Mouse (Mus musculus) gastrocnemius, postnatal 25 days (tissue): ENCODE results near the gene Cdon. TPM values are rescaled to one million over a fixed set of nuclear protein-coding genes. Genes with fewer than 3 reads are reported as not detected.
A peak's percentile ranks its signal among the peaks of the same experiment; 100 is the strongest.

Source experiments
- DNase-seq: peaks from one replicate; pipeline ENCODE4 v3.0.0; 2022
- total RNA-seq, 2 experiments: library from RNA; stranded (reverse); gene quantifications; 1 replicate in 1 of 2; 2 replicates in 1 of 2; pipeline ENCODE4 v1.2.3; 2021

Gene Cdon
- total RNA-seq, 2 experiments from 2014 or later = 13.5 to 16.7 TPM

- no peak for DNase-seq
Observed at GRCm38 (mm10) chr9:35493033-35493732, 72.3 kb downstream of the Cdon start.

GRCm38 (mm10) chr9:35493733-35494092 is 72.8 kb downstream of the Cdon start:
- DNase-seq = no peak

GRCm38 (mm10) chr9:35494937-35495336 is 74.0 kb downstream of the Cdon start:
- DNase-seq = no peak

GRCm38 (mm10) chr9:35495471-35495870 is 74.5 kb downstream of the Cdon start:
- DNase-seq = no peak

GRCm38 (mm10) chr9:35499946-35500345 is 79.0 kb downstream of the Cdon start:
- DNase-seq = no peak

- DNase-seq = no peak
Observed at GRCm38 (mm10) chr9:35502361-35503000, 81.6 kb downstream of the Cdon start.

GRCm38 (mm10) chr9:35508234-35508633 is 87.3 kb downstream of the Cdon start:
- DNase-seq = peak; percentile 75

- no peak for DNase-seq
Observed at GRCm38 (mm10) chr9:35513900-35514299, 93.0 kb downstream of the Cdon start.

- no peak for DNase-seq
Observed at GRCm38 (mm10) chr9:35516182-35516581, 95.3 kb downstream of the Cdon start.

- no peak for DNase-seq
Observed at GRCm38 (mm10) chr9:35516711-35517110, 95.8 kb downstream of the Cdon start.

GRCm38 (mm10) chr9:35518169-35518568 is 97.2 kb downstream of the Cdon start, which contains the start of gene Gm1113:
Gm1113 (minus strand) TSS chr9:35518269.
- DNase-seq = no peak

GRCm38 (mm10) chr9:35520631-35521348 is 99.9 kb downstream of the Cdon start:
- DNase-seq = no peak

- no peak for DNase-seq
Observed at GRCm38 (mm10) chr9:35522241-35522640, 101.3 kb downstream of the Cdon start.

- DNase-seq = no peak
Observed at GRCm38 (mm10) chr9:35522821-35523515, 102.0 kb downstream of the Cdon start.

- peak; percentile 61 for DNase-seq
Observed at GRCm38 (mm10) chr9:35523541-35523940, 102.6 kb downstream of the Cdon start.

GRCm38 (mm10) chr9:35523941-35524411 is 103.0 kb downstream of the Cdon start:
- peak; percentile 58 for DNase-seq

GRCm38 (mm10) chr9:35529141-35529540 is 108.2 kb downstream of the Cdon start:
- no peak for DNase-seq

- DNase-seq = no peak
Observed at GRCm38 (mm10) chr9:35529796-35530195, 108.9 kb downstream of the Cdon start.

GRCm38 (mm10) chr9:35533266-35533665 is 112.3 kb downstream of the Cdon start:
- DNase-seq = no peak

- no peak for DNase-seq
Observed at GRCm38 (mm10) chr9:35535110-35535509, 114.2 kb downstream of the Cdon start.

- DNase-seq = no peak
Observed at GRCm38 (mm10) chr9:35535876-35536275, 114.9 kb downstream of the Cdon start.

- DNase-seq = no peak
Observed at GRCm38 (mm10) chr9:35539001-35539750, 118.2 kb downstream of the Cdon start.
